Mouse (Mus musculus) myocyte (in vitro differentiated cells): ENCODE data around the gene Gm21962.

Experiments
- CEBPB ChIP-seq: IDR thresholded peaks from 2 replicates; pipeline ENCODE4 v1.6.1; 2011; ENCODE audit warnings: mild to moderate bottlenecking, moderate library complexity; ENCODE audit not compliant: poor library complexity, insufficient read depth, severe bottlenecking
- E2F4 ChIP-seq: IDR thresholded peaks from one replicate; pipeline ENCODE4 v1.6.1; 2011; ENCODE audit warnings: mild to moderate bottlenecking, control low read depth, moderate library complexity; ENCODE audit not compliant: insufficient read depth
- MAX ChIP-seq: IDR thresholded peaks from one replicate; pipeline ENCODE4 v1.6.1; 2011; ENCODE audit warnings: low read depth, mild to moderate bottlenecking, control low read depth
- MYOD1 ChIP-seq, 3 experiments: IDR thresholded peaks; one replicate each; pipeline ENCODE4 v1.6.1; 2011; ENCODE audit warnings: control low read depth in 2 of 3, low read depth in 2 of 3, mild to moderate bottlenecking in 2 of 3, moderate library complexity in 1 of 3; ENCODE audit not compliant: insufficient read length in 2 of 3, control insufficient read depth in 1 of 3
- MYOG ChIP-seq, 3 experiments: IDR thresholded peaks; one replicate each; pipeline ENCODE4 v1.6.1; 2011; ENCODE audit warnings: control low read depth in 2 of 3, low read depth in 2 of 3, mild to moderate bottlenecking in 2 of 3; ENCODE audit not compliant: insufficient read length in 2 of 3, control insufficient read depth in 1 of 3, insufficient read depth in 1 of 3
- POLR2A ChIP-seq: IDR thresholded peaks from one replicate; pipeline ENCODE4 v1.6.1; 2011; ENCODE audit warnings: low read depth, mild to moderate bottlenecking, control low read depth, moderate library complexity; ENCODE audit not compliant: insufficient read length
- POLR2AphosphoS2 ChIP-seq: IDR thresholded peaks from one replicate; pipeline ENCODE4 v1.6.1; 2011; ENCODE audit warnings: low read depth, control low read depth; ENCODE audit not compliant: insufficient read length
- REST ChIP-seq: IDR thresholded peaks from one replicate; pipeline ENCODE4 v1.6.1; 2011; ENCODE audit warnings: mild to moderate bottlenecking, control low read depth, moderate library complexity; ENCODE audit not compliant: insufficient read depth, insufficient read length
- SRF ChIP-seq: IDR thresholded peaks from one replicate; pipeline ENCODE4 v1.6.1; 2011; ENCODE audit warnings: low read depth; ENCODE audit not compliant: control insufficient read depth, insufficient read length
- TCF12 ChIP-seq: IDR thresholded peaks from one replicate; pipeline ENCODE4 v1.6.1; 2011; ENCODE audit warnings: mild to moderate bottlenecking, control low read depth; ENCODE audit not compliant: poor library complexity, insufficient read depth, severe bottlenecking
- TCF3 ChIP-seq: IDR thresholded peaks from one replicate; pipeline ENCODE4 v1.6.1; 2011; ENCODE audit warnings: low read depth, control low read depth; ENCODE audit not compliant: insufficient read length
- USF1 ChIP-seq: IDR thresholded peaks from one replicate; pipeline ENCODE4 v1.6.1; 2011; ENCODE audit warnings: low read depth, mild to moderate bottlenecking, control low read depth, moderate library complexity

- no peak for TF ChIP-seq POLR2A
- no peak for TF ChIP-seq E2F4
- no peak for TF ChIP-seq CEBPB
- no peak for TF ChIP-seq TCF12
- no peak for TF ChIP-seq MAX
- no peak for TF ChIP-seq USF1
- TF ChIP-seq POLR2AphosphoS2, result no peak
- no peak for TF ChIP-seq TCF3
- TF ChIP-seq SRF, result no peak
- no peak for TF ChIP-seq MYOD1 (IDR thresholded peaks at IDR 0.05; ENCODE audit: control insufficient read depth in 1 of 3, insufficient read length in 2 of 3, low read depth in 2 of 3)
- no peak for TF ChIP-seq MYOG (IDR thresholded peaks at IDR 0.05; ENCODE audit: control insufficient read depth in 1 of 3, insufficient read depth in 1 of 3, insufficient read length in 2 of 3, low read depth in 2 of 3)
- TF ChIP-seq REST, result no peak
These were observed 12.6 kb downstream of the Gm21962 start for GRCm38 (mm10) chr3:137683807-137684403.
